Mouse (Mus musculus) limb, embryonic 15.5 days (tissue): Measurements from ENCODE around the gene Gm9745. TPM values are rescaled to one million over a fixed set of nuclear protein-coding genes. Genes with fewer than 3 reads are reported as not detected.
"Not testable (repeated sequence)": the region's sequence is repeated elsewhere in the genome, so short reads cannot be mapped to it uniquely, and the experiment has no call there.

Experiments used
- ATAC-seq: fragments of 200-750 bp; cut with Nextera tagmentation; 2 replicates; pipeline ENCODE4 v1.8.0; 2017; ENCODE audit warnings: low read depth, moderate TSS enrichment; ENCODE audit not compliant: insufficient number of reproducible peaks, low FRiP score, low TSS enrichment
- H3K27ac ChIP-seq: fragments of 300-500 bp; sonication (generic); 2 replicates; pipeline ENCODE4 v1.5.1; 2015; ENCODE audit warnings: moderate library complexity, mild to moderate bottlenecking, inconsistent platforms
- H3K27me3 ChIP-seq: fragments of 300-500 bp; sonication (generic); 2 replicates; pipeline ENCODE4 v1.6.1; 2015; ENCODE audit warnings: inconsistent platforms
- H3K36me3 ChIP-seq: fragments of 300-500 bp; sonication (generic); 2 replicates; pipeline ENCODE4 v1.6.1; 2015; ENCODE audit warnings: inconsistent platforms
- H3K4me1 ChIP-seq: fragments of 300-500 bp; sonication (generic); 2 replicates; pipeline ENCODE4 v1.6.1; 2015; ENCODE audit warnings: inconsistent platforms
- H3K4me2 ChIP-seq: fragments of 300-500 bp; sonication (generic); 2 replicates; pipeline ENCODE4 v1.6.1; 2015; ENCODE audit warnings: mild to moderate bottlenecking, inconsistent platforms
- H3K4me3 ChIP-seq: fragments of 300-500 bp; sonication (generic); 2 replicates; pipeline ENCODE4 v1.5.1; 2015; ENCODE audit warnings: mild to moderate bottlenecking, inconsistent platforms
- H3K9ac ChIP-seq: fragments of 300-500 bp; sonication (generic); 2 replicates; pipeline ENCODE4 v1.6.1; 2015; ENCODE audit warnings: inconsistent platforms
- H3K9me3 ChIP-seq: fragments of 300-500 bp; sonication (generic); 2 replicates; pipeline ENCODE4 v1.6.1; 2016; ENCODE audit warnings: inconsistent platforms
- WGBS: fragments of 180-500 bp; shearing (Covaris S2); methylation state at CpG from one replicate; pipeline ENCODE4 v1.1.7; 2015; 5-methylcytosine and 5-hydroxymethylcytosine counted together
- polyA plus RNA-seq: library from polyadenylated mRNA; unstranded; fragments of >200 nt; fragmentation: Nextera tagmentation; extraction: Ambion mirVana; gene quantifications from 2 replicates; pipeline ENCODE4 v1.2.1, GENCODE M21; 2015

The Gm9745 gene
- not detected in 2 replicates for polyA plus RNA-seq

- H3K4me2 ChIP-seq, H3K9ac ChIP-seq, H3K27ac ChIP-seq, H3K27me3 ChIP-seq, H3K9me3 ChIP-seq, H3K36me3 ChIP-seq, H3K4me1 ChIP-seq, ATAC-seq, H3K4me3 ChIP-seq: not testable (repeated sequence)
Measured at GRCm38 (mm10) chr13:8948131-8948530, at the start of gene Gm9745. TSS of gene Gm9745 (minus strand) at chr13:8948231.

- not testable (repeated sequence) for H3K27me3 ChIP-seq, H3K9me3 ChIP-seq, H3K36me3 ChIP-seq, H3K9ac ChIP-seq, H3K4me3 ChIP-seq, H3K4me2 ChIP-seq, H3K27ac ChIP-seq, ATAC-seq
- peaks cover 12% of the 10 kb centered on the region for H3K4me1 ChIP-seq
- 81% methylated on average over 5 of the region's 5 CpGs for WGBS
Measured at GRCm38 (mm10) chr13:8997221-8997620, 49.2 kb upstream of the Gm9745 start.

DNA sequence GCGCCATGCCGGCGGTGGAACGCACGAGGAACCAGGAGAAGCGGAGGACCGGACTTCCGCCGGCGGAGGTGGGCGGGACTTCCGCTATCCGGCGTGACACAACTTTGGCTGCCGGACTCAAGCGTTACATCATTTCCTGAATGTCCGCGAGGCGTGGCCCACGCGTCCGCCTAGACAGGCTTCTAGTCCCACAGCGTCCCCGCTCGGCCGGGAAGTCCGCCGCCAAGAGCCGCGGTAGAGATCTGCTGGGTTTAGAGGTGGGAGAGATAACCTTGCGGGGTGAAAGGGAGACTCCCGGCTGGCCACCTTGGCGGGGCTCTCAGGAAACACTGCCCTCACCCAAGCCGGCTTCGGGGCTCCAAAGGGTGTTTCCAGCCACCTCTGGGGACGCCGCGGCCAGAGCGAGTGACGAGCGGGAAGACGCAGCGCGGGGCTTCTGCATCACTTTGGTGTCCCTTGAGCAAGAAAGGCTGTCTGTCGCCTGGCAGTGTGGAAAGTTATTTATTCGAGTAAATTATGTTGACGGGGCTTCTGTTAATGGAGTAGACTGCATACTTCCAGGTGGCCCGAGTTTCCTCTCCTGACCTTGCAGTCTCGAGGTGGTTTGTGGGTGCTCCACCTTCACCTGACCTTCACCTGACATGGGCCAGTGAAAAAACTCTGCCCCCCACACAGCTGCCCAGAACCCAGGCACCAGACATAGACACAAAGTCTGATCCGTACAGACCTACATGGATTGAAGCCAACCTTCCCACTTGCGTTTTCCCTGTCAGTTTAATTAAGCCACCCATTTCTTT is 48.2 kb upstream of the Gm9745 start, which contains the start of gene Gtpbp4:
Gene Gtpbp4 (minus strand): TSS at position 94 of the 797 bp plus-strand sequence.
- WGBS: under 1% methylated on average over 51 of the region's 51 CpGs
- Histone ChIP-seq H3K36me3 (peaks cover 2% of the 10 kb centered on the region; the same call in 1 of the 2 replicates), H3K4me1 (peaks cover 12% of the 10 kb centered on the region), H3K4me2 (peak within 1 kb of the TSS; percentile 69), H3K4me3 (peak within 1 kb of the TSS; percentile 95), H3K27ac (peak within 1 kb of the TSS; percentile 71), H3K9ac (peak within 1 kb of the TSS; percentile 82), H3K27me3 (no peaks in the 10 kb centered on the region), H3K9me3 (no peaks in the 10 kb centered on the region)
- ATAC-seq: peak; percentile 97

DNA sequence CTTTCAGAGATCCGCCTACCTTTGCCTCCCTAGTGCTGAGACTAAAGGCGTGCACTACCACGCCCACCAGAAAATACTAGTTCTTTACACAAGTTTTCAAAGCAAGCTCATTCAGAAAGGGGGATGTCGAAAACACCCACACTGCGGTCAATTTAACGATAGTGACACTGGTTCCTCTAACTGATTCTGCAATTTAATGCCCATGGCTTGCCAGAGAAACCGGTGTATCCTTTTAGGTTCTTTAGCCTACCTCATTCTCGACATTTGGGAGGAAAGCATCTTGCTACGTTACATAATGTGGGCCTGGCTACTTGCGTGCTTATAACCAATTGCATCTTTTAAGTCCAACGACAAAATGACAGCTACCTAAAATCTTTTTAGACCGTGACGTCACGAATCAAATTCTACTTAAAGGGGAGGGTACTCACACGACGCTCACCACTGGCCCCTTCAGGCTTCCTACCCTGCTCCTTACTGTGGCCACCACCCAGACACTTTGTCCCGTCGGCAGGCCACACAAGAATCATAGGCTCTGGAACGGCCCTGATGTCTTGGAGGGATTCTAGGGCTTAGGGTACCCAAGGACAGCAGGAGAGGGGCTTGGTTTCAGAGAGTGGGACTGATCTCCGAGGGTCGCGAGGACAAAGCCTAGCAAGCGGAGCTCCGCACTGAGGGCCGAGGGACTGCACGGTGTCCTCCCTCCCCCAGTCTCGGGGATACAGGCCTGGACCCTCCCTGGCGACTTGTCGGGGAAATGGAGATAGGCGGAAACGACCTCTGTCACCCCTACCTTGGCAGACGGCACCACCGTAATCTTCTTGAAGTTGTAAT is 47.3 kb upstream of the Gm9745 start:
- Histone ChIP-seq H3K4me1 (peaks cover 12% of the 10 kb centered on the region), H3K4me2 (peak overlapping the region; percentile 69), H3K27ac (peak overlapping the region; percentile 67; the same call in 1 of the 2 replicates), H3K4me3 (peak overlapping the region; percentile 95), H3K9ac (peak overlapping the region; percentile 79), H3K27me3 (no peaks in the 10 kb centered on the region), H3K36me3 (peaks cover 10% of the 10 kb centered on the region), H3K9me3 (no peaks in the 10 kb centered on the region)
- 3% methylated on average over 33 of the region's 33 CpGs for WGBS
- ATAC-seq: peak; percentile 49; the same call in 1 of the 2 replicates

GRCm38 (mm10) chr13:8992231-8992630 is 44.2 kb upstream of the Gm9745 start:
- H3K9ac ChIP-seq: no peak overlapping the region
- no peak for ATAC-seq
- 93% methylated on average over 6 of the region's 6 CpGs for WGBS
- no peak overlapping the region for H3K4me2 ChIP-seq
- H3K4me3 ChIP-seq: no peak overlapping the region
- peaks cover 37% of the 10 kb centered on the region for H3K36me3 ChIP-seq
- H3K9me3 ChIP-seq: no peaks in the 10 kb centered on the region
- peaks cover 12% of the 10 kb centered on the region for H3K4me1 ChIP-seq
- H3K27me3 ChIP-seq: no peaks in the 10 kb centered on the region
- H3K27ac ChIP-seq: no peak overlapping the region

DNA sequence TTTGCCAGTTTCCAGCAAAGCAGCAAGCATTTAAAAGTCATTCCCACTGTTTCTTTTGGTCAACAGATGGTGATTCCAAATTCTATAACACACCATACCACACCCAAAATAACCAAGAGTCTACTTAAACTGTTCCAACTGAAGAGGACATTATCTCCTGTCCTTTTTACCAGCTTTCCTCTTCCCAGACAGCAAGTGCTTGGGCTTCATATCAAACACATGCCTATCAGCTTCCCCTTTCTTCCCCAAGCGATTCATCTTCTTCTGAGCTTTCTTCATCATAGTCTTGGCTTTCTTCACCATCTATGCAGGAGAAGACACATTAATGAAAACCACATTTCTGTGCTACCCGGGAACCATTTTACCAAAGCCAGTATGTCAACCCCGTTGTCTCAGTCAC is 24.9 kb upstream of the Gm9745 start:
- Histone ChIP-seq H3K27ac (no peak overlapping the region), H3K4me1 (no peaks in the 10 kb centered on the region), H3K4me2 (no peak overlapping the region), H3K9ac (no peak overlapping the region), H3K9me3 (no peaks in the 10 kb centered on the region), H3K4me3 (no peak overlapping the region), H3K27me3 (no peaks in the 10 kb centered on the region), H3K36me3 (peaks cover 79% of the 10 kb centered on the region)
- WGBS: 91% methylated on average over 3 of the region's 3 CpGs
- no peak for ATAC-seq

GRCm38 (mm10) chr13:8972369-8972768 is 24.3 kb upstream of the Gm9745 start:
- Histone ChIP-seq H3K36me3 (peaks cover 80% of the 10 kb centered on the region), H3K9ac (no peak overlapping the region), H3K4me1 (no peaks in the 10 kb centered on the region), H3K9me3 (no peaks in the 10 kb centered on the region), H3K4me3 (no peak overlapping the region), H3K27ac (no peak overlapping the region), H3K4me2 (no peak overlapping the region), H3K27me3 (no peaks in the 10 kb centered on the region)
- ATAC-seq: no peak

DNA sequence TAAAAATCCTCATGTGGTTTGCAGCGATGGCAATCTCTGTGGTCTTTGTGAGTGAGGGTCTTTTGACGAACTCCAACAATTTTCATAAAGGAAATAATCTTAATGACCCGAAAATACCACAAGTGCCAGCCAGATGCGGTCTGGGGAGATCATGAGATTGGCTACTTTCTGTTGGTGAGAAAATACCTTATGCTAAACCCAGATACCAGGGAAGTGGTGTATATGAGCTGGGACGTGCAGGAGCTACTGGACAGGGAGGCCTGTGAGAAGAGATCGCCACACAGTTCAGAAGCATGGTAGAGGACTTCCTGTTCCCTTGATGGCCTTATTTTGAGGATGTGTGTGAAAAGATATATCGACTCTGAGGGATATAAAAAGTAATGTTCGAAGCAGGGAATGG is 19.7 kb upstream of the Gm9745 start:
- no peak for ATAC-seq
- WGBS: 86% methylated on average over 8 of the region's 8 CpGs
- Histone ChIP-seq H3K9ac (no peak overlapping the region), H3K27me3 (no peaks in the 10 kb centered on the region), H3K4me2 (no peak overlapping the region), H3K9me3 (no peaks in the 10 kb centered on the region), H3K4me1 (no peaks in the 10 kb centered on the region), H3K36me3 (peaks cover 39% of the 10 kb centered on the region), H3K4me3 (no peak overlapping the region), H3K27ac (no peak overlapping the region)

GRCm38 (mm10) chr13:8965224-8965623 is 17.2 kb upstream of the Gm9745 start:
- Histone ChIP-seq H3K4me3 (no peak overlapping the region), H3K9me3 (no peaks in the 10 kb centered on the region), H3K27me3 (no peaks in the 10 kb centered on the region), H3K9ac (no peak overlapping the region), H3K4me1 (no peaks in the 10 kb centered on the region), H3K36me3 (peaks cover 24% of the 10 kb centered on the region; the same call in 1 of the 2 replicates), H3K27ac (no peak overlapping the region), H3K4me2 (no peak overlapping the region)
- no peak for ATAC-seq
- WGBS: 92% methylated on average over 5 of the region's 5 CpGs

DNA sequence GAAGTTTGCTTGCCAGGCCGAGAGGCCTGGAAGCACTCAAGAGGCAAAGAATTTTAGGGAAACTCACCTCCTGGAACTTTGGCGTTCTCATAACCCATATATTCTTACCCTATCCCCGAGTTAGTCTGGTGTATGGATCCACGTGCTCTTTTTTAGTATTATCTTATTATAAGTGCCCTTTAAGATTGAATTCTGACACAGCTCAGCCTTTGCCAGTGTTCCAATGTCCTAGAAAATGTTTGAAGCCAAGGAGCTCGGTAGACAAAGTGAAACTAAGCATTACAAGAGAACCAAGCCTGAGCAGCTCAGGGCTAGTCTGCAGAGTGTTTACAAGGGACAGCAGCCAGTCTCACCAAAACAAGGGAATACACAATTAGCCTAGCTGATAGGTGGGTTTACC is 14.2 kb upstream of the Gm9745 start:
- H3K36me3 ChIP-seq, H3K9me3 ChIP-seq, H3K4me1 ChIP-seq, ATAC-seq, H3K4me3 ChIP-seq, H3K9ac ChIP-seq, H3K27ac ChIP-seq, H3K4me2 ChIP-seq, H3K27me3 ChIP-seq: not testable (repeated sequence)
- WGBS: 30% methylated on average over 5 of the region's 5 CpGs

DNA sequence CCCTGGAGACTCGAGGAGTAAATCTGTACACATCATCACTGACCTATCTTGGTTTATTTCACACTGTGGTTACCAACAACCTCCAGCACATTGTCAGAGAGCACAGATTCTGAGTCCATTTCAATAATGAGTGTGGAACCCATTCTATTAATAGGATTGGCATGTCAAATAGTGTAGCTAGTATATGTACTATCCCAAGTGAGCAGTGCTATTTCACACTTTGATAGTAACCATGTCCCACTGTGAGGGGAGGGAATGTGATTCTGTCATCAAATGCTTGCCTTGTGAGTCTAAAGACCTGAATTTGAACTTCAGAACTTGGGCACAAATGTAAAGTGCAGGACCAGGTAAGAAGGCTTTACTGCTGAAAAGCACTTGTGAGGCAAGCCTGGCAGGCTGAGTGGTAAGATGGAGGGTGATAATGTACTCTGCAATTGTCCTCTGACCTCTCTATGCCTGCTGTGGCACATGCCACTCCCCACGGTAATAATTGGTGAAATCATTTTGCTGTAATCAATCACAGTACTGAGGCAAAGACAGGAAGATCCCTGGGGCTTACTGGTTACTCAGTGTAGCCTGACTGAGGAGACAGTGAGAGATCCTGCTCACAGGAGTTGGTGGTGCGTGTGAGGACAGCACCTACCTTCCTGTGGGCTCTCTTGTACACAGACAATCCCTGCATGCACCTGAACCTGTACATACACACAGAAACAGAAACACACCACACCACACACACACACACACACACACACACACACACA is 13.3 kb upstream of the Gm9745 start:
- H3K27ac ChIP-seq, H3K27me3 ChIP-seq, H3K9me3 ChIP-seq, ATAC-seq, H3K4me1 ChIP-seq, H3K9ac ChIP-seq, H3K4me2 ChIP-seq, H3K36me3 ChIP-seq, H3K4me3 ChIP-seq: not testable (repeated sequence)
- WGBS: 57% methylated on average over 3 of the region's 3 CpGs
